Mouse (Mus musculus): ENCODE results near the gene Cilp2. TPM values are rescaled to one million over a fixed set of nuclear protein-coding genes. Genes with fewer than 3 reads are reported as not detected.

The Cilp2 gene
- polyA plus RNA-seq, 1 experiment from 2014 or later, result 1.2 TPM

- Histone ChIP-seq H3K9me3 (no peaks in the 10 kb centered on the region), H3K27me3 (no peaks in the 10 kb centered on the region), H3K27ac (no peak overlapping the region), H3K4me1 (peaks cover 67% of the 10 kb centered on the region), H3K4me2 (replicated peaks) (peak overlapping the region; percentile 99; the same call in 1 of the 2 replicates), H3K9ac (no peak overlapping the region), H3K4me3 (peak overlapping the region; percentile 61; the same call in 1 of the 2 replicates), H3K36me3 (peaks cover 35% of the 10 kb centered on the region)
- ATAC-seq (ENCODE audit: low FRiP score, low read depth), result no peak
- WGBS, result 82% methylated on average over 2 of the region's 2 CpGs
Measured at GRCm38 (mm10) chr8:69899876-69900275, 12.4 kb upstream of the Cilp2 start.

GRCm38 (mm10) chr8:69897857-69898256 is 10.4 kb upstream of the Cilp2 start:
- WGBS, result 89% methylated on average over 6 of the region's 6 CpGs
- H3K9me3 ChIP-seq, result no peaks in the 10 kb centered on the region
- no peak overlapping the region for H3K4me3 ChIP-seq
- ATAC-seq (ENCODE audit: low FRiP score, low read depth), result no peak
- 0 out of 2 replicates have a peak overlapping the region, but pooled peaks have one; percentile 25 for H3K9ac ChIP-seq
- no peak overlapping the region for H3K27ac ChIP-seq
- H3K4me1 ChIP-seq, result peaks cover 58% of the 10 kb centered on the region
- no peaks in the 10 kb centered on the region for H3K27me3 ChIP-seq
- H3K36me3 ChIP-seq, result peaks cover 55% of the 10 kb centered on the region
- H3K4me2 ChIP-seq (replicated peaks), result no peak overlapping the region

GRCm38 (mm10) chr8:69895772-69896451 is 8.4 kb upstream of the Cilp2 start:
- Histone ChIP-seq H3K9ac (0 out of 2 replicates have a peak overlapping the region, but pooled peaks have one; percentile 9), H3K36me3 (peaks cover 63% of the 10 kb centered on the region), H3K9me3 (no peaks in the 10 kb centered on the region), H3K4me3 (no peak overlapping the region), H3K4me1 (peaks cover 45% of the 10 kb centered on the region), H3K27me3 (peaks cover 19% of the 10 kb centered on the region), H3K27ac (no peak overlapping the region), H3K4me2 (replicated peaks) (no peak overlapping the region)
- 70% methylated on average over 4 of the region's 4 CpGs for WGBS
- no peak for ATAC-seq (ENCODE audit: low FRiP score, low read depth)

GRCm38 (mm10) chr8:69894836-69895332 is 7.4 kb upstream of the Cilp2 start:
- peaks cover 36% of the 10 kb centered on the region for H3K4me1 ChIP-seq
- H3K27ac ChIP-seq, result no peak overlapping the region
- 0 out of 2 replicates have a peak overlapping the region, but pooled peaks have one; percentile 4 for H3K9ac ChIP-seq
- 66% methylated on average over 6 of the region's 6 CpGs for WGBS
- no peak overlapping the region for H3K4me3 ChIP-seq
- peaks cover 63% of the 10 kb centered on the region for H3K36me3 ChIP-seq
- no peaks in the 10 kb centered on the region for H3K9me3 ChIP-seq
- peaks cover 29% of the 10 kb centered on the region for H3K27me3 ChIP-seq
- no peak for ATAC-seq (ENCODE audit: low FRiP score, low read depth)
- H3K4me2 ChIP-seq (replicated peaks), result no peak overlapping the region

GRCm38 (mm10) chr8:69893863-69894262 is 6.4 kb upstream of the Cilp2 start:
- peaks cover 39% of the 10 kb centered on the region for H3K27me3 ChIP-seq
- 45% methylated on average over 17 of the region's 17 CpGs for WGBS
- ATAC-seq (ENCODE audit: low FRiP score, low read depth), result no peak
- H3K4me3 ChIP-seq, result no peak overlapping the region
- no peaks in the 10 kb centered on the region for H3K9me3 ChIP-seq
- H3K4me1 ChIP-seq, result peaks cover 35% of the 10 kb centered on the region
- H3K27ac ChIP-seq, result no peak overlapping the region
- H3K4me2 ChIP-seq (replicated peaks), result no peak overlapping the region
- H3K9ac ChIP-seq, result no peak overlapping the region
- peaks cover 57% of the 10 kb centered on the region for H3K36me3 ChIP-seq

- no peak overlapping the region for H3K27ac ChIP-seq
- no peak for ATAC-seq (ENCODE audit: low FRiP score, low read depth)
- 37% methylated on average over 19 of the region's 19 CpGs for WGBS
- H3K4me2 ChIP-seq (replicated peaks), result 0 out of 2 replicates have a peak overlapping the region, but pooled peaks have one; percentile 5
- H3K4me1 ChIP-seq, result peaks cover 39% of the 10 kb centered on the region
- H3K27me3 ChIP-seq, result peaks cover 69% of the 10 kb centered on the region
- no peaks in the 10 kb centered on the region for H3K9me3 ChIP-seq
- no peak overlapping the region for H3K4me3 ChIP-seq
- peaks cover 33% of the 10 kb centered on the region for H3K36me3 ChIP-seq
- H3K9ac ChIP-seq, result peak overlapping the region; percentile 43; the same call in 1 of the 2 replicates
Measured at GRCm38 (mm10) chr8:69890813-69891241, 3.3 kb upstream of the Cilp2 start.

- no peak for ATAC-seq (ENCODE audit: low FRiP score, low read depth)
Measured at GRCm38 (mm10) chr8:69888902-69889301, 1.4 kb upstream of the Cilp2 start.

GRCm38 (mm10) chr8:69888244-69888866 is 868 bp upstream of the Cilp2 start:
- peak overlapping the region; percentile 63 for H3K4me2 ChIP-seq (replicated peaks)
- peaks cover 13% of the 10 kb centered on the region for H3K36me3 ChIP-seq
- 5% methylated on average over 24 of the region's 24 CpGs for WGBS
- no peak overlapping the region for H3K27ac ChIP-seq
- no peaks in the 10 kb centered on the region for H3K9me3 ChIP-seq
- peaks cover 94% of the 10 kb centered on the region for H3K27me3 ChIP-seq
- H3K4me3 ChIP-seq, result peak overlapping the region; percentile 36
- ATAC-seq (ENCODE audit: low FRiP score, low read depth), result no peak
- peaks cover 28% of the 10 kb centered on the region for H3K4me1 ChIP-seq
- peak overlapping the region; percentile 48 for H3K9ac ChIP-seq

More at GRCm38 (mm10) chr8:69888902-69889301, 1.4 kb upstream of the Cilp2 start:
- Histone ChIP-seq H3K4me2 (replicated peaks) (peak overlapping the region; percentile 63), H3K9ac (peak overlapping the region; percentile 48; the same call in 1 of the 2 replicates), H3K4me3 (peak overlapping the region; percentile 36), H3K9me3 (no peaks in the 10 kb centered on the region), H3K27ac (no peak overlapping the region), H3K36me3 (peaks cover 18% of the 10 kb centered on the region), H3K27me3 (peaks cover 89% of the 10 kb centered on the region), H3K4me1 (peaks cover 28% of the 10 kb centered on the region)
- 4% methylated on average over 32 of the region's 32 CpGs for WGBS

GRCm38 (mm10) chr8:69884141-69884540 is 3.3 kb downstream of the Cilp2 start:
- Histone ChIP-seq H3K9ac (no peak overlapping the region), H3K36me3 (no peaks in the 10 kb centered on the region), H3K4me1 (peaks cover 36% of the 10 kb centered on the region), H3K4me2 (replicated peaks) (no peak overlapping the region), H3K27ac (no peak overlapping the region), H3K27me3 (peaks cover 100% of the 10 kb centered on the region), H3K4me3 (no peak overlapping the region), H3K9me3 (no peaks in the 10 kb centered on the region)
- no peak for ATAC-seq (ENCODE audit: low FRiP score, low read depth)
- WGBS, result 55% methylated on average over 13 of the region's 13 CpGs

- Histone ChIP-seq H3K4me3 (peak overlapping the region; percentile 47), H3K9ac (peak overlapping the region; percentile 50; the same call in 1 of the 2 replicates), H3K36me3 (no peaks in the 10 kb centered on the region), H3K27me3 (peaks cover 100% of the 10 kb centered on the region), H3K27ac (no peak overlapping the region), H3K4me2 (replicated peaks) (peak overlapping the region; percentile 63), H3K9me3 (no peaks in the 10 kb centered on the region), H3K4me1 (peaks cover 24% of the 10 kb centered on the region)
- 14% methylated on average over 52 of the region's 52 CpGs for WGBS
- ATAC-seq (ENCODE audit: low FRiP score, low read depth), result no peak
Measured at GRCm38 (mm10) chr8:69882833-69883600, 4.5 kb downstream of the Cilp2 start.

- WGBS, result 5% methylated on average over 103 of the region's 103 CpGs
- peaks cover 100% of the 10 kb centered on the region for H3K27me3 ChIP-seq
- peak overlapping the region; percentile 50 for H3K9ac ChIP-seq
- H3K4me3 ChIP-seq, result peak overlapping the region; percentile 47
- no peaks in the 10 kb centered on the region for H3K9me3 ChIP-seq
- H3K4me2 ChIP-seq (replicated peaks), result peak overlapping the region; percentile 63
- peaks cover 16% of the 10 kb centered on the region for H3K4me1 ChIP-seq
- H3K27ac ChIP-seq, result no peak overlapping the region
- no peaks in the 10 kb centered on the region for H3K36me3 ChIP-seq
- ATAC-seq (ENCODE audit: low FRiP score, low read depth), result peak; percentile 71
Measured at GRCm38 (mm10) chr8:69882021-69882756, 5.3 kb downstream of the Cilp2 start.
